Mouse (Mus musculus): Measurements from ENCODE around the gene Upk3b. TPM values are rescaled to one million over a fixed set of nuclear protein-coding genes. Genes with fewer than 3 reads are reported as not detected.

Gene Upk3b
- polyA plus RNA-seq, 1 experiment from 2014 or later: not detected

DNA sequence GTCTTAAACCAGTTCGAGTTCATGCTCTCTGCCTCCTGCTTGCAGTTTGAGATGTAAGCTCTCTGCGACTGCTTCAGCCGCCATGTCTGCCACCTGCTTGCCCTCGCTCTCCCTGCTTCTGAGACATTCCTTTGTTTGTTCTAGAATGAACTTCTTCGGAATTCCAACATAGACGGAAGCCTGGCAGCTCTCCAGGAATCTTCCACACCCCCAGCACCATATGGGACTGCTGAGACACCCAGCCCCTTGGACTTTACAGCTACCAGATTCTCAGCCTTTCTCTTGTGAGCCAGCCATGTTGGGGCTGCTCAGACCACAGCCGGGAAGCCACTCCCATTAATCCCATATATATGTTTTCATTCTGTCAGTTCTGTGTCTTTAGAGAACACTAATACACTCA is 38.0 kb downstream of the Upk3b start:
- Histone ChIP-seq H3K4me1 (ENCODE audit: control insufficient read depth, insufficient read depth, low read length) (no peaks in the 10 kb centered on the region), H3K27me3 (ENCODE audit: control insufficient read depth, insufficient read depth, low read length) (no peaks in the 10 kb centered on the region), H3K4me2 (ENCODE audit: low read length) (no peak overlapping the region), H3K9ac (replicated peaks; ENCODE audit: low read length) (no peak overlapping the region), H3K36me3 (ENCODE audit: control insufficient read depth, insufficient read depth, low read length) (no peaks in the 10 kb centered on the region), H3K9me3 (ENCODE audit: control insufficient read depth, low read length) (no peaks in the 10 kb centered on the region), H3K4me3 (replicated peaks; ENCODE audit: low read depth, low read length) (no peak overlapping the region), H3K27ac (replicated peaks; ENCODE audit: low read depth, low read length) (no peak overlapping the region)
- peak; percentile 21 for DNase-seq
- no peak for ATAC-seq (ENCODE audit: low FRiP score, low TSS enrichment)
- WGBS: 50% methylated on average over 7 of the region's 7 CpGs

DNA sequence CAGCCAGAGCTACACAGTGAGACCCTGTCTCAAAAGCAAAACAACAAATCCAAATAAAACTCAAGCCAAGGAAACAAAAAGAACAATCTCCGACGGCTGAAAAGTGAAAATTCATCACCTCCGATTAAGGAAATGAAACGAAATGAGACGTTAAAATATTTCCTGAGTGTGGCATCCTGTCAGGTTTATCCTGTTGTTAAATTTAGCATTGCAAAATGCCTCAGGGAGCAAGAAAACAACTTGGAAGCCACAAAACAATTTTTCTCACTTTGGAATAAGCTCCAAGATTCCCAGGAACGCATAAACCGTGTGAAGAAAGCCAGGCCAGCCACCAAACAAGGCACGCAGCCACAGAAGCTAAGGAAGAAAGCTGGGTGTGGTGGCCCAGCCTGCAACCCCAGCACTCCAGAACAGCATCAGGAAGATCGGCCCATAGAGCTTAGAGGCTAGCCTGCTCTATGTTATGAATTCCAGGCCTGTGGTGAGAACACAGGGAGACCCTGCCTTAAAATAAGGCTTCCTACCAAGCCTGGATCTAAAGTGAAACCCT is 38.8 kb downstream of the Upk3b start:
- WGBS: 89% methylated on average over 9 of the region's 9 CpGs

DNA sequence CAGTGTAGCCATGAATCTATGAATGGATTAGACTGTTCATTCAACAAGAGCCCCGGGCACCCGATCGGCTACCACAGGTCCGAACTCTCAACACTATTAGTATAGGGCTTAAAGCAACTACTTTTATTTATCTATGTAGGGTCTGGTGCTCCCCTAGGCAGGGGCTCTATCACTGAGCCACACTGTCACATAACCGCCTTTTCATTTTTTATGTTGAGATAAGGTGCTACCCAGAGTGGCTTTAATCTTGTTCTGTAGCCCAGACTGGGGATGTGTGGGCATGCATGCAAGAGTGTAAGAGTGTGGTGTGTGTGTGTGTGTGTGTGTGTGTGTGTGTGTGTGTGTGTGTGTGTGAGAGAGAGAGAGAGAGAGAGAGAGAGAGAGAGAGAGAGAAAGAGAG is 39.8 kb downstream of the Upk3b start:
- Histone ChIP-seq H3K27ac (replicated peaks; ENCODE audit: low read depth, low read length) (no peak overlapping the region), H3K4me3 (replicated peaks; ENCODE audit: low read depth, low read length) (no peak overlapping the region), H3K27me3 (ENCODE audit: control insufficient read depth, insufficient read depth, low read length) (no peaks in the 10 kb centered on the region), H3K36me3 (ENCODE audit: control insufficient read depth, insufficient read depth, low read length) (no peaks in the 10 kb centered on the region), H3K9me3 (ENCODE audit: control insufficient read depth, low read length) (no peaks in the 10 kb centered on the region), H3K4me2 (ENCODE audit: low read length) (no peak overlapping the region), H3K4me1 (ENCODE audit: control insufficient read depth, insufficient read depth, low read length) (no peaks in the 10 kb centered on the region), H3K9ac (replicated peaks; ENCODE audit: low read length) (no peak overlapping the region)
- ATAC-seq (ENCODE audit: low FRiP score, low TSS enrichment) (no peak), DNase-seq (no peak)
- WGBS: 96% methylated on average over 5 of the region's 5 CpGs

More for the DNA sequence above, 38.8 kb downstream of the Upk3b start:
- Histone ChIP-seq H3K4me1 (ENCODE audit: control insufficient read depth, insufficient read depth, low read length) (no peaks in the 10 kb centered on the region), H3K9ac (replicated peaks; ENCODE audit: low read length) (no peak overlapping the region), H3K27ac (replicated peaks; ENCODE audit: low read depth, low read length) (no peak overlapping the region), H3K27me3 (ENCODE audit: control insufficient read depth, insufficient read depth, low read length) (no peaks in the 10 kb centered on the region), H3K4me3 (replicated peaks; ENCODE audit: low read depth, low read length) (no peak overlapping the region), H3K4me2 (ENCODE audit: low read length) (no peak overlapping the region), H3K36me3 (ENCODE audit: control insufficient read depth, insufficient read depth, low read length) (no peaks in the 10 kb centered on the region), H3K9me3 (ENCODE audit: control insufficient read depth, low read length) (no peaks in the 10 kb centered on the region)
- ATAC-seq (ENCODE audit: low FRiP score, low TSS enrichment) (no peak), DNase-seq (no peak)

DNA sequence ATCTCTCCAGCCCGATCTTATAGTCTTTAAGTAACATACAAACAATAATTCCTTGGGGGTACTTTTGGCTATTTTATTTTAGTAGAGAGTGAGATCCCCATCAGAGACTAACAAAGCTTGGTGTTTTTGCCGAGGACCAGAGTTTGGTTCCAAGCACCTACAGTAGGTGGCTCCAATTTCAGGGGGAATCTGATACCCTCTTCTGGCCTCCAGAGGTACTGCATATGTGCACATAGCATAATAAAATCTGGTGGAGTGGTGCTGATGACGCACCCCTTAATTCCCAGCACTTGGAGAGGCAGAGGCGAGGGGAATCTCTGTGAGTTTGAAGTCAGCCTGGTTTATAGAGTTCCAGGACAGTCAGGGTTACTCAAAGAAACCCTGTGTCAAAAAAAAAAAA is 44.0 kb downstream of the Upk3b start:
- ATAC-seq (ENCODE audit: low FRiP score, low TSS enrichment) (no peak), DNase-seq (no peak)
- no peak overlapping the region for H3K4me2 ChIP-seq (ENCODE audit: low read length)
- H3K27ac ChIP-seq (replicated peaks; ENCODE audit: low read depth, low read length): no peak overlapping the region
- 79% methylated on average over 4 of the region's 4 CpGs for WGBS
- H3K27me3 ChIP-seq (ENCODE audit: control insufficient read depth, insufficient read depth, low read length): no peaks in the 10 kb centered on the region
- H3K9me3 ChIP-seq (ENCODE audit: control insufficient read depth, low read length): no peaks in the 10 kb centered on the region
- no peaks in the 10 kb centered on the region for H3K36me3 ChIP-seq (ENCODE audit: control insufficient read depth, insufficient read depth, low read length)
- H3K4me3 ChIP-seq (replicated peaks; ENCODE audit: low read depth, low read length): no peak overlapping the region
- H3K4me1 ChIP-seq (ENCODE audit: control insufficient read depth, insufficient read depth, low read length): peaks cover 21% of the 10 kb centered on the region
- H3K9ac ChIP-seq (replicated peaks; ENCODE audit: low read length): no peak overlapping the region

DNA sequence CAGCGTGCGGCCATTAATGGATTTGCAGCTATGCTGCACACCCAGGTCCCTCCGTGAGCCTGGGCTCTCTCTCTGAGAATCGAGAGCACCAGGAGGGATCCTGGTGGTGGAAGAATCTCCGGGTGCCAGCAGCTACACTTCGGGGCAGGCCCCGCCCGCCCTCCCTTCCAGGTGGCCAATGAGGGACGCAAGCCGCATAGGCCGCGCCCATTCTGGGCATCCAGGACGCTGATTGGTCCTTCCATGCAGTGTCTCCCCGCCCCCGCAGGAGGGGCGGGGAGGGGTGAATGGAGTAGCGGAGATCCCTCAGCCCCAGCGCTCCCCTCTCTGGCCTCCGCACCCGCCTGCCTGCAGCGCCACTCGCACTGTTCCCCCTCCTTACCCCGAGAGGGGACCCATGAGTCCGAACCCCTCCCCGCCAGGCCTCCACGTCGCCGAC is 45.4 kb downstream of the Upk3b start, which contains the start of gene Rasa4:
TSS of gene Rasa4 (plus strand) at position 248 of the 439 bp plus-strand sequence.
- under 1% methylated on average over 27 of the region's 28 CpGs for WGBS
- H3K27ac ChIP-seq (replicated peaks; ENCODE audit: low read depth, low read length): 0 out of 2 replicates have a peak within 1 kb of the TSS, but pooled peaks have one; percentile 20
- peak within 1 kb of the TSS; percentile 62 for H3K4me3 ChIP-seq (replicated peaks; ENCODE audit: low read depth, low read length)
- peak; percentile 93 for ATAC-seq (ENCODE audit: low FRiP score, low TSS enrichment)
- H3K9ac ChIP-seq (replicated peaks; ENCODE audit: low read length): peak within 1 kb of the TSS; percentile 57
- peak within 1 kb of the TSS; percentile 90 for H3K4me2 ChIP-seq (ENCODE audit: low read length)
- peak; percentile 98 for DNase-seq
- no peaks in the 10 kb centered on the region for H3K9me3 ChIP-seq (ENCODE audit: control insufficient read depth, low read length)
- no peaks in the 10 kb centered on the region for H3K27me3 ChIP-seq (ENCODE audit: control insufficient read depth, insufficient read depth, low read length)
- peaks cover 21% of the 10 kb centered on the region for H3K4me1 ChIP-seq (ENCODE audit: control insufficient read depth, insufficient read depth, low read length)
- H3K36me3 ChIP-seq (ENCODE audit: control insufficient read depth, insufficient read depth, low read length): no peaks in the 10 kb centered on the region

DNA sequence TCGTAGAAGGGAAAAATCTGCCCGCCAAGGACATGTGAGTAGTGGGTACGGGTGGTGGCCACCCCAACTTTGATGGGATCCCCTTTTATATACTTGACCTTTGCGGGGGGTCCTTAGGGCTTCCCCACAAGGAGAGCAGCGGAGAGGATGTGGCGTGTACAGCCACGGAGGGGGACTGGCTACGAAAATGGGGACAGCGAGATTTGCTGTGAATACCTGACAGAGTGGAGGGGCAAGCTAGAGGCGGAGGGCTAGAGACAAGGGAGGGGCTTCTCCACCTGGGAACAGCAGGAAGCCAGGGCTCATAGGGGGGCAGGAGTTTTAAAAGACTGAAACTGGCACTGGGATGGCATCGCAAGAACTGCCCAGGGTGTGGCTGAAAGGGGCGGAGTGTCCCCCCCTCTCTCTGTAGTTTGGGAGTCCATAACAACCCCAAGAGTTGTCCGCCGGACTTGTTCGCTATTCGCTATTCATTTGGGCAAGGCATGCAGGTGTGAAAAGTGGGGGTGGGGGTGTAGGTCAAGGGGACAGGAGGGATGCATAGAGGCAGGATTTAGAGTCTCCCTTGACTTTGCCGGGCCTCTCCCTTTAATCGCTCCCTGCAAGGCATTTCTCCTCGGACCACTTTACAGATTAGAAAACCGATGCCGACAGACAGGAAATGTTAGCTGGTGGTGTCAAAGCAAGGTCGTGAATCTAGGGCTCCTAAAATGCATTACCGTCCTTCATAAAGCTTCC is 46.0 kb downstream of the Upk3b start:
- H3K27ac ChIP-seq (replicated peaks; ENCODE audit: low read depth, low read length): 0 out of 2 replicates have a peak overlapping the region, but pooled peaks have one; percentile 20
- DNase-seq (no peak), ATAC-seq (ENCODE audit: low FRiP score, low TSS enrichment) (peak; percentile 36)
- peaks cover 21% of the 10 kb centered on the region for H3K4me1 ChIP-seq (ENCODE audit: control insufficient read depth, insufficient read depth, low read length)
- WGBS: under 1% methylated on average over 23 of the region's 23 CpGs
- no peaks in the 10 kb centered on the region for H3K9me3 ChIP-seq (ENCODE audit: control insufficient read depth, low read length)
- no peaks in the 10 kb centered on the region for H3K27me3 ChIP-seq (ENCODE audit: control insufficient read depth, insufficient read depth, low read length)
- H3K9ac ChIP-seq (replicated peaks; ENCODE audit: low read length): peak overlapping the region; percentile 57
- no peaks in the 10 kb centered on the region for H3K36me3 ChIP-seq (ENCODE audit: control insufficient read depth, insufficient read depth, low read length)
- peak overlapping the region; percentile 90 for H3K4me2 ChIP-seq (ENCODE audit: low read length)
- peak overlapping the region; percentile 62 for H3K4me3 ChIP-seq (replicated peaks; ENCODE audit: low read depth, low read length)

DNA sequence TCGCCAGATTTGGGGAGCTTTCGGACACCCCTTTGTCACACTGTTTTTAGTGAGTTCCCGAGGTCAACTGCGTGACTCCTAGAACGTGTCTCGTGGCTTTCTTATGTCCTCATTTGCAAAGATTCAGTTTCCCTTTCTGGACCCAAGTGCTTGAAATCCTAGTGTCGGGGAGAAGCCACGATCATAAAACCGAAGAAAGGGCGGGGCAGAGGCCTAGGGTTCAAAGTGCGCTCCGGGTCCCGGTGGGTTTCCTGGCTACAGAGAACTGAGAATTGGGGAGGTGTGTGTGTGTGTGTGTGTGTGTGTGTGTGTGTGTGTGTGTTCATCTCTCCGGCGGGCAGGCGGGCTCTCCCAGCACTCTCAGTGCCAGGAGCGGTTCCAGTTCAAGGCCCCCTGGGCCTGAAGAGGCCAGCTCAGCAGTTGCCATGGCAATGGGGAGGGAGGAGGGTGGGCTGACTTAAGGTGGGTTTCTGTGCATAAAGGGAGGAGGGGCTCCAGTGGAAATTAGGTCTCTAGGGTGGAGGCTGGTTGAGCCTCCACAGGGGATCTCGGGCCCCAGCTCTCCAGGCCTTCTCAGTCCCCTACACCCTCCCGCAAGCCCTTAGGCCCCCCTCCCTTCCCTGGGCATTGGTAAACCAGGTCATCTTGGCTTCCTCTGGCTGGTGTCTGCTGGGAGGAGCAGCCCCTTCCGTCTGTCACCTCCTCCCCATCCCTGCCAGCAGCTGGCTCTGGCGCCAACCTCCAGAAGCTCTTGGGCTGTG is 46.8 kb downstream of the Upk3b start:
- Histone ChIP-seq H3K36me3 (ENCODE audit: control insufficient read depth, insufficient read depth, low read length) (no peaks in the 10 kb centered on the region), H3K27ac (replicated peaks; ENCODE audit: low read depth, low read length) (peak overlapping the region; percentile 70), H3K4me1 (ENCODE audit: control insufficient read depth, insufficient read depth, low read length) (peaks cover 21% of the 10 kb centered on the region), H3K9ac (replicated peaks; ENCODE audit: low read length) (peak overlapping the region; percentile 46), H3K27me3 (ENCODE audit: control insufficient read depth, insufficient read depth, low read length) (no peaks in the 10 kb centered on the region), H3K4me2 (ENCODE audit: low read length) (peak overlapping the region; percentile 90), H3K9me3 (ENCODE audit: control insufficient read depth, low read length) (no peaks in the 10 kb centered on the region), H3K4me3 (replicated peaks; ENCODE audit: low read depth, low read length) (peak overlapping the region; percentile 62)
- ATAC-seq (ENCODE audit: low FRiP score, low TSS enrichment) (peak; percentile 60; the same call in 1 of the 2 replicates), DNase-seq (peak; percentile 85)
- 3% methylated on average over 21 of the region's 21 CpGs for WGBS

DNA sequence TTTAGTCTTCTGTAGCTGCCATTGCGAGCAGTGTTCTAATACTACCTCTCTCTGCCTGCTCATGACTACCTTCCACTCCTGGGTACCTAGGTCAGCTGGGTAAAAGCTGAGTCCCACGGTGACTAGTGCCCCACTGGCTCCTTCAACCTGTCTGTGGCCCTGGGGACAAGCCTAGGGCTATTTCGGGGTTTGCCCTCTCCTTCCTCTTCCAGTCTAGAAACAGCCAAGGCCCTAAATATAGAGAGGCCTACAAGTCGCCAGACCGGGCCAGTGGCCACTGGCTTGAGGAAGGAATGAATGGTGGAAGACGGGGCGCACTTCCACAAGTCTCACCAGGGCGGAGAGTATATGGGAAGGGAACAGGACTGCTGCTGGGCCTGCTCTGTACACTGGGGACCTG is 48.0 kb downstream of the Upk3b start:
- no peak overlapping the region for H3K4me3 ChIP-seq (replicated peaks; ENCODE audit: low read depth, low read length)
- no peak overlapping the region for H3K4me2 ChIP-seq (ENCODE audit: low read length)
- H3K27ac ChIP-seq (replicated peaks; ENCODE audit: low read depth, low read length): no peak overlapping the region
- no peaks in the 10 kb centered on the region for H3K9me3 ChIP-seq (ENCODE audit: control insufficient read depth, low read length)
- H3K4me1 ChIP-seq (ENCODE audit: control insufficient read depth, insufficient read depth, low read length): peaks cover 21% of the 10 kb centered on the region
- 89% methylated on average over 8 of the region's 8 CpGs for WGBS
- H3K36me3 ChIP-seq (ENCODE audit: control insufficient read depth, insufficient read depth, low read length): no peaks in the 10 kb centered on the region
- DNase-seq (no peak), ATAC-seq (ENCODE audit: low FRiP score, low TSS enrichment) (no peak)
- no peaks in the 10 kb centered on the region for H3K27me3 ChIP-seq (ENCODE audit: control insufficient read depth, insufficient read depth, low read length)
- no peak overlapping the region for H3K9ac ChIP-seq (replicated peaks; ENCODE audit: low read length)

All from midbrain, embryonic 14.5 days (tissue).